Mouse (Mus musculus) heart, postnatal 10 days (tissue): ENCODE data around the gene Galnt6. TPM values are rescaled to one million over a fixed set of nuclear protein-coding genes. Genes with fewer than 3 reads are reported as not detected.
A peak's percentile ranks its signal among the peaks of the same experiment; 100 is the strongest.

Source experiments
- DNase-seq, 2 experiments: peaks; one replicate each; pipeline ENCODE4 v3.0.0; 2021
- intact Hi-C: fragments of 180-260 bp; cut with DNase I; formaldehyde crosslinking; loops from one replicate; pipeline ENCODE4 v1.15.1; 2025
- total RNA-seq, 2 experiments: library from RNA; stranded (reverse); gene quantifications; 2 replicates each; pipeline ENCODE4 v1.2.3; 2021

Gene Galnt6
- total RNA-seq, 2 experiments from 2014 or later = 1.7 TPM

DNA sequence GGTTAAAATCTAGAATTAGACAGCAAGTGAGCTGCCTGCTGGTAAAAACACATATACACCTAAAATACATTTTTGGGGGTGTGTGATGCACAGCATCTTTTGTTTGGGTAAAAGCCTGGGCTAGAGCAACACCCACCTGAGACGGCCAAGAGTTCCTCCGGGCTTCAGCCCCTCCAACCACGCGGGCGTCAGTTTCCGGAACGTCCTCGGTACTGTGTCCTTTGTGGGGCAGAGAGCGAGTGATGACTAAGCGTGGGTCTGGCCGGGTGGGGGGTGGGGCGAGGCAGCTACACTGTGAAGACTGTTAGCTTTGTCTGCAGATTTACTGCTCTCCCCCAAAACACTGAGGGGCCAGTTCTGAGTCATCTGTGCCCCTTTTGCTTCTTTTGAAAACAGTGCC lies 42.2 kb downstream of the Galnt6 start:
- intact Hi-C loops = no loop called here
- DNase-seq = peak in 1 of 2 experiments; percentile 22

GRCm38 (mm10) chr15:100686434-100686833 lies 42.7 kb downstream of the Galnt6 start:
- intact Hi-C loops = no loop called here
- no peak for DNase-seq

GRCm38 (mm10) chr15:100685849-100686248 lies 43.3 kb downstream of the Galnt6 start:
- intact Hi-C loops = no loop called here
- no peak for DNase-seq

DNA sequence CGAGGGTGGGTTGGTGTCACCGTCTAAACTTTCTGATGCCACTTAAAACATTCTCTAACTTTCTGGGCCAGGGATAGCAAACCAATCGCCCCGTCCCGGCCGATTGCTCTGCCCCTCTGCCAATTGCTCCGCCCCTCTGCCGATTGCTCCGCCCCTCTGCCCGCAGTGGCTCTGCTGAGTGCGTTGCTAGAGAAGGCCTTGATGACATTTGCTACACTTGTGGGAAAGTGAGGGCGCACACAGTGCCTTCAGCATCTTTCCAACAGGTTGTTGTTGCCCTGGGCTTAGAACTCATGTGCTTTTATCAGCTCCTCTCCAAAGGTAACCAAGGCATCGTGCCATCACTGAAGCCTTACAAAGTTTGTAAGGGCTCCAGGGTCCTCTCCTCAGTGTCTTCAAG lies 43.9 kb downstream of the Galnt6 start:
- intact Hi-C loops = no loop called here
- no peak for DNase-seq

DNA sequence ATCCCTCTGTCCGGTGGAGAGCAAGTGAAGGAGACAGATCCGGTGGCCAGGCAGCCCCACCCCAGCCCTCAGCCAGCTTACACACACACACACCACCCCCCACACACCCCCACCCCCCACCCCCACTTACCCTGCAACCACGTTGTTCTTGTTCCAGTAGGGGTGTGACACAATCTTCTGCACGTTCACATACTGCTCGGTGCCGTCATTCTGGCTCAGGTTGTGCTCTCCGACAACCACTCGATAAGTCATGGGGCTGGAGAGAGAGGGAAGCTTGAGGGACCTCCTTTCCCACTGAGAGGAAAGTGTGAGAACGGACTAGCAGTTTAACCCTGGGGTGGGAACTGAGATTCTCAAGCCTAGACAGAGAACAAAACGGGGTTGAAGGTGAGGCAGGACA lies 44.7 kb downstream of the Galnt6 start:
- intact Hi-C loops = loop anchor here (5.0 kb wide), 2 partner anchors 47 to 217 kb away; partner anchors contain the start of genes Letmd1 and Smagp
- no peak for DNase-seq

- peak; percentile 85 to 90 for DNase-seq
- intact Hi-C loops = loop anchor here (2.0 to 5.0 kb wide), 4 partner anchors 46 to 216 kb away; partner anchors contain the start of genes Letmd1 and Smagp
Measured at GRCm38 (mm10) chr15:100683041-100683440, 46.1 kb downstream of the Galnt6 start.

- intact Hi-C loops = loop anchor here (2.0 to 5.0 kb wide), 4 partner anchors 44 to 214 kb away; partner anchors contain the start of genes Letmd1 and Smagp
- DNase-seq = no peak
Measured at GRCm38 (mm10) chr15:100681770-100682169, 47.4 kb downstream of the Galnt6 start.

DNA sequence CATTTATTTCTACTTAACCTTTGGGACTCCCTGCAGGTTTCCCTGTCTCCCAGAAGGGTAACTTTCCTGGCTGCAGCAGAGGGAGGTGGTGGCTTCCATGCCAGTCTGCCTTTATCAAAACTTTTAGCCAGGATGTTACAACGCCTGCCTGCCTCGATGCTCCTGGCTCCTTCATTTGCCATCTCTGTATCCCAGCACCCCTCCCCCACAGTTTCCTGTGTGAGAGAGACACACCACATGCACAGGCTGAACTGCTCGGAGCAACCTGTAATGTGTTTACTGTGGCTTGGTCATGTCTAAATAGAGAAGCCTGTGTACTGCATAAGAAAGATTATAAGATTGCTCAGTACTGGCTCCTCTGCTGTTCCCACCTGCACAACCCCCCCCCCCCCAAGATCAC lies 48.8 kb downstream of the Galnt6 start:
- intact Hi-C loops = loop anchor here (5.0 kb wide), 2 partner anchors 43 to 213 kb away; partner anchors contain the start of genes Letmd1 and Smagp
- no peak for DNase-seq

- no peak for DNase-seq
- intact Hi-C loops = no loop called here
Measured at GRCm38 (mm10) chr15:100679005-100679404, 50.2 kb downstream of the Galnt6 start.

GRCm38 (mm10) chr15:100678581-100678980 lies 50.6 kb downstream of the Galnt6 start:
- no peak for DNase-seq
- intact Hi-C loops = no loop called here

DNA sequence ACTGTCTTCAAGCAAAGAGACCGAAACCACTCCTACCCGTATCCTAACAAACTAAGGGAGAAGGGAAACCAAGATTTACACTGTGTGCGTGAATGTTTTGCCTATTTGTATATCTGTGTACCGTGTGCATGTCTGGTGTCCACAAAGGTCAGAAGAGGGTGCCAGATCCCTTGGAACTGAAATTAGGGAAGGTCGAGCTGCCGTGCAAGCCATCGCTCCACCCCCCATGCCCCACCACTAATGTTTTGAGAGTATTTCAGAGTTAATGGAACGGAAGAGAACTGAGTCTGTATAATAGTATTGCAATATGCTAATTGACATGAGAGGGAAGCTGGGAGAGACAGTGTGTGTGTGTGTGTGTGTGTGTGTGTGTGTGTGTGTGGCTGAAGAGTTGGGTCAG lies 51.5 kb downstream of the Galnt6 start:
- no peak for DNase-seq
- intact Hi-C loops = no loop called here

- intact Hi-C loops = no loop called here
- DNase-seq = no peak
Measured at GRCm38 (mm10) chr15:100676521-100676920, 52.7 kb downstream of the Galnt6 start.

- DNase-seq = no peak
- intact Hi-C loops = no loop called here
Measured at GRCm38 (mm10) chr15:100675486-100675885, 53.7 kb downstream of the Galnt6 start.

DNA sequence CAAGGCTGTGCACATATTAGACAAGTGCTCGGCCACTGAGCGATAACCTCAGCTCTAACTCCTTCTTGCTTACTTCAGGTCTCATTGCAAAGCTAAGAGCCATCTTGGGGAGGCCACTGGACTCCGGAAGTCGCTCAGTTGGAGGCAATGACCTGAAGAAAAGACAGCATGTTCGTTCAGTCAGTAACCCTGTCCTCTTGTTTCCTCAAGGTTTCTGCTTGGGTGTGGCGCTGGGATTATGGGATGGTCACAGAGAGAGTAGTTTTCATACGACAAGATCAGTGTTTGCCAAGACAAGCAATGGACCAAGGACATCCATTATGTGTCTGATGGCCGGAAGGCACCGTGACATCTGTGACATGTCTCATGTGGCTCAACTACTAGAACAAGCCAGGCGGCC lies 54.6 kb downstream of the Galnt6 start:
- no peak for DNase-seq
- intact Hi-C loops = no loop called here

- DNase-seq = peak in 1 of 2 experiments; percentile 26
- intact Hi-C loops = no loop called here
Measured at GRCm38 (mm10) chr15:100673585-100674391, 55.4 kb downstream of the Galnt6 start.

- intact Hi-C loops = no loop called here
- DNase-seq = no peak
Measured at GRCm38 (mm10) chr15:100670833-100671232, 58.3 kb downstream of the Galnt6 start.

GRCm38 (mm10) chr15:100670004-100670403 lies 59.2 kb downstream of the Galnt6 start:
- DNase-seq = no peak
- intact Hi-C loops = no loop called here

DNA sequence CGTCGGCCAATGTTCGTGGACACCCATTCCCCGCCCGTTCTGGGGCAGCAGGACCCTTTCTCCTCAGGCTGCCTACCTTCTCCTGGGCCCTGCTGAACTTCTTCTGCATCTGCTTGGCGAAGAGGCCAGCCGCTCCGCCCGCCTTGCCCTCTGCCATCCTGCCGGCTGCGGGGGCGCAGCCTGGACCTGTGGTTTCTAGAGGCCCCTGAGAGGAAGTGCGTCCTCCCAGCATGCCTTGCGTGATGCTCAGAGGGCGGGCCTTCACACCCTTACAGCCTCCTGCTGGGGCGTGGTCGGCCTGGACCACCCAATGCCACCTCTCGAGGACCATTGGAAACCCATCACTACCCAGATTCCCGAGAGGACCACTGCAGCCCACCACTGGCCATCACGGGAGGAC lies 59.8 kb downstream of the Galnt6 start, which contains the start of gene Bin2:
Gene Bin2 (minus strand): TSS at position 217 of the 400 bp plus-strand sequence.
- peak in 1 of 2 experiments; percentile 45 for DNase-seq
- intact Hi-C loops = no loop called here

DNA sequence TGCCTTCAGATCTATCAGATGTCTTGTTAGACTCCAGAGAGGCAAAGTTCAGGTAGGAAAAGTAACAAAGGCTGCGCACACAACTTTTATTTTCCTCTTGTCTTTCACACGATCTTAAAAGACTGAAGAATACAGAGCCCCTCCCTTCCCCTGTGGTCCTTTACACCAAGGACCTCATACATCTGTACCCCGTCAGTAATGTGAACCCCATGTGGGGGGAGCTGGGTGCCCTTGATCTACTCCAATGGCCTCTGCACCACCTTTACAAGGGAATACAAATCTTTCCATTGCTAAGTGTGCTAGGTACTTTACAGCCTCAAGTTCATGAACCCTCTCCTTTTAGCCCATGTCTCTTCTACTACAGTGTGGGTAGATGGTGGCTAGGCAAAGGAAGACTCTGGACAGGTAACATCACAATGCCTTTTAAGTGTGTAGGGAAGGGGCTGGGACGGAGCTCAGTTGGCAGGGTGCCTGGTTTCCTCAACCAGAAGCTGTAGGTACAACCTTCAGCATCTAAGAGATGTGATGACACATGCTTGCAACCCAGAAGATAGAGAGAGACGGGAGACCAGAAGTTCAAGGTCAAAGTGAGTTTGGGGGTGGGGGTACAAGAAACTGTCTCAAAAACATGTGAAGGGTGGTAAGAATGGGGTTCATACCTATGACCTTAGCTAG lies 61.2 kb downstream of the Galnt6 start:
- intact Hi-C loops = no loop called here
- no peak for DNase-seq

- intact Hi-C loops = no loop called here
- DNase-seq = no peak
Measured at GRCm38 (mm10) chr15:100667420-100667819, 61.8 kb downstream of the Galnt6 start.

GRCm38 (mm10) chr15:100666851-100667250 lies 62.3 kb downstream of the Galnt6 start:
- no peak for DNase-seq
- intact Hi-C loops = no loop called here
